Mouse (Mus musculus) mouse embryonic stem cell (cell line): ENCODE results near the gene Idh2.

Source experiments
- in situ Hi-C, 2 experiments: fragments of 300-500 bp; cut with MboI; formaldehyde crosslinking; loops; 1 replicate in 1 of 2; 3 replicates in 1 of 2; pipeline ENCODE4 v1.14.3; 2019 to 2020; ENCODE audit warnings: low sequenced_read_pairs in 2 of 2, low pct_unique_long_range_greater_than_20kb in 1 of 2, mixed read lengths in 1 of 2; ENCODE audit not compliant: unreplicated experiment in 1 of 2

Gene Idh2

GRCm38 (mm10) chr7:80115224-80115590 is at the start of gene Idh2:
Idh2 (minus strand) TSS chr7:80115392.
- in situ Hi-C loops: no loop called here

GRCm38 (mm10) chr7:80160945-80161306 is 45.7 kb upstream of the Idh2 start:
- in situ Hi-C loops: loop anchor here in 1 of 2 experiments (5.0 kb wide), 1 partner anchor 56 kb away; no protein-coding TSS in a partner anchor

GRCm38 (mm10) chr7:80160293-80160944 is 45.2 kb upstream of the Idh2 start:
- in situ Hi-C loops: loop anchor here in 1 of 2 experiments (5.0 kb wide), 1 partner anchor 57 kb away; no protein-coding TSS in a partner anchor

GRCm38 (mm10) chr7:80158496-80159268 is 43.5 kb upstream of the Idh2 start:
- in situ Hi-C loops: no loop called here

- in situ Hi-C loops: no loop called here
These were observed 41.6 kb upstream of the Idh2 start for GRCm38 (mm10) chr7:80156711-80157227.

GRCm38 (mm10) chr7:80154689-80155088 is 39.5 kb upstream of the Idh2 start:
- in situ Hi-C loops: no loop called here

- in situ Hi-C loops: no loop called here
These were observed 37.6 kb upstream of the Idh2 start for GRCm38 (mm10) chr7:80152756-80153155.

- in situ Hi-C loops: no loop called here
These were observed 37.0 kb upstream of the Idh2 start for GRCm38 (mm10) chr7:80152152-80152551.

- in situ Hi-C loops: loop anchor here (10.0 to 25.0 kb wide), 3 partner anchors 105 to 413 kb away; partner anchors contain the start of gene Man2a2 (in 2 of the 2)
These were observed 34.2 kb upstream of the Idh2 start for GRCm38 (mm10) chr7:80149356-80149755.

- in situ Hi-C loops: loop anchor here (10.0 to 25.0 kb wide), 3 partner anchors 109 to 416 kb away; partner anchors contain the start of gene Man2a2 (in 2 of the 2)
These were observed 30.9 kb upstream of the Idh2 start for GRCm38 (mm10) chr7:80146077-80146476.

- in situ Hi-C loops: loop anchor here (10.0 to 25.0 kb wide), 3 partner anchors 110 to 418 kb away; partner anchors contain the start of gene Man2a2 (in 2 of the 2)
These were observed 29.5 kb upstream of the Idh2 start for GRCm38 (mm10) chr7:80144695-80145094.

- in situ Hi-C loops: loop anchor here (10.0 to 25.0 kb wide), 3 partner anchors 111 to 419 kb away; partner anchors contain the start of gene Man2a2 (in 2 of the 2)
These were observed 28.4 kb upstream of the Idh2 start for GRCm38 (mm10) chr7:80143331-80144273.

- in situ Hi-C loops: loop anchor here (10.0 to 25.0 kb wide), 3 partner anchors 114 to 421 kb away; partner anchors contain the start of gene Man2a2 (in 2 of the 2)
These were observed 25.6 kb upstream of the Idh2 start for GRCm38 (mm10) chr7:80140815-80141214.

- in situ Hi-C loops: loop anchor here in 1 of 2 experiments (25.0 kb wide), 1 partner anchor 424 kb away; no protein-coding TSS in a partner anchor
These were observed 23.2 kb upstream of the Idh2 start for GRCm38 (mm10) chr7:80138375-80138774.

- in situ Hi-C loops: loop anchor here in 1 of 2 experiments (25.0 kb wide), 1 partner anchor 427 kb away; no protein-coding TSS in a partner anchor
These were observed 20.0 kb upstream of the Idh2 start for GRCm38 (mm10) chr7:80135173-80135532.

- in situ Hi-C loops: loop anchor here in 1 of 2 experiments (25.0 kb wide), 1 partner anchor 428 kb away; no protein-coding TSS in a partner anchor
These were observed 19.4 kb upstream of the Idh2 start for GRCm38 (mm10) chr7:80134454-80135172.

- in situ Hi-C loops: loop anchor here in 1 of 2 experiments (25.0 kb wide), 1 partner anchor 430 kb away; no protein-coding TSS in a partner anchor
These were observed 17.3 kb upstream of the Idh2 start for GRCm38 (mm10) chr7:80132541-80132940.
